Comparison of ENCODE assay signal across 16 mouse cellular contexts in genomic region chr8:57403640-57404180, GRCm38 (mm10). TPM values are rescaled to one million over a fixed set of nuclear protein-coding genes. Genes with fewer than 3 reads are reported as not detected.
A peak's percentile ranks its signal among the peaks of the same experiment; 100 is the strongest.
DNase-seq lines count a peak whose midpoint lies in the region; ATAC-seq and TF ChIP-seq lines count a peak whose summit lies in the region.
"Had no signal": no experiment of that assay in that cellular context is flagged by ENCODE, and none has a peak within 500 bp of the region (broad histone marks: within the 10 kb centered on the region; RNA-seq: fewer than 3 reads in every experiment).

No protein-coding gene starts in this region.

- no peak overlapping the region for H3K4me2 ChIP-seq in kidney, embryonic 15.5 days
- H3K4me2 ChIP-seq: embryonic facial prominence, embryonic 12.5 days had no signal

- H3K36me3 ChIP-seq in kidney, embryonic 15.5 days = no peaks in the 10 kb centered on the region
- no peaks in the 10 kb centered on the region for H3K36me3 ChIP-seq in ES-E14 (ENCODE audit: control insufficient read depth, insufficient read depth, low read length, poor library complexity, severe bottlenecking)
- H3K36me3 ChIP-seq: embryonic facial prominence, embryonic 12.5 days; midbrain, embryonic 10.5 days had no signal

- 82% methylated on average over 11 of the region's 11 CpGs for WGBS in kidney, embryonic 15.5 days

- H3K9me3 ChIP-seq in kidney, embryonic 15.5 days (replicated peaks) = no peaks in the 10 kb centered on the region
- no peaks in the 10 kb centered on the region for H3K9me3 ChIP-seq in ES-E14 (ENCODE audit: control insufficient read depth, insufficient read depth, low read depth, low read length)
- H3K9me3 ChIP-seq: embryonic facial prominence, embryonic 12.5 days; midbrain, embryonic 10.5 days had no signal

- H3K27me3 ChIP-seq in kidney, embryonic 15.5 days = no peaks in the 10 kb centered on the region; the same call in 1 of the 2 replicates

- intact Hi-C loops in gastrocnemius, adult 2 months (cut with DNase I) = no loop called here

- no peak for DNase-seq in gastrocnemius, adult 2 months
- DNase-seq in gastrocnemius, postnatal 25 days = no peak
- peak; percentile 9 to 55 for DNase-seq in kidney, postnatal 36 days
- peak; percentile 9 for DNase-seq in A20 (ENCODE audit: low read depth, low spot score)
- peak; percentile 90 for DNase-seq in ES-E14 (ENCODE audit: low read depth, low spot score)
- DNase-seq in frontal cortex, adult 2 months (ENCODE audit: extremely low spot score in 1 of 2, low spot score in 1 of 2) = no peak
- no peak for DNase-seq in layer of hippocampus, adult 9-11 months
- DNase-seq: cerebellum, adult 9-11 months had no signal

- no peak overlapping the region for H3K4me3 ChIP-seq in gastrocnemius, adult 2 months
- no peak overlapping the region for H3K4me3 ChIP-seq in kidney, embryonic 15.5 days (replicated peaks)
- H3K4me3 ChIP-seq in ES-E14 (ENCODE audit: insufficient read depth in 1 of 2, low read depth in 1 of 2, low read length in 2 of 2, poor library complexity in 1 of 2, severe bottlenecking in 1 of 2) = no peak overlapping the region
- H3K4me3 ChIP-seq: embryonic facial prominence, embryonic 12.5 days; midbrain, embryonic 10.5 days had no signal

- no peak overlapping the region for H3K27ac ChIP-seq in gastrocnemius, adult 2 months
- no peak overlapping the region for H3K27ac ChIP-seq in kidney, embryonic 15.5 days
- H3K27ac ChIP-seq in ES-E14 (ENCODE audit: insufficient read depth, low read depth, low read length, poor library complexity, severe bottlenecking) = no peak overlapping the region
- H3K27ac ChIP-seq: embryonic facial prominence, embryonic 12.5 days; midbrain, embryonic 10.5 days had no signal

- ATAC-seq in kidney, embryonic 15.5 days (replicated peaks; ENCODE audit: low FRiP score) = no peak
- ATAC-seq: activated CD4-positive, CD25-positive, alpha-beta regulatory T cell, adult 4 months had no signal

- 0 out of 2 replicates have a peak, but pooled peaks have one; percentile 9 for TF ChIP-seq CTCF in gastrocnemius, adult 2 months (IDR thresholded peaks at IDR 0.05)

- peaks cover 5% of the 10 kb centered on the region; the same call in 1 of the 2 replicates for H3K4me1 ChIP-seq in kidney, embryonic 15.5 days
- H3K4me1 ChIP-seq in ES-E14 (ENCODE audit: control insufficient read depth in 2 of 2, insufficient read depth in 2 of 2, low read length in 2 of 2, poor library complexity in 1 of 2) = no peaks in the 10 kb centered on the region; a peak in 1 of 4 replicates
- H3K4me1 ChIP-seq: embryonic facial prominence, embryonic 12.5 days had no signal

- in situ Hi-C loops in ES-E14 (cut with MboI; ENCODE audit: low sequenced_read_pairs in 2 of 2, unreplicated experiment in 2 of 2) = no loop called here

- H3K9ac ChIP-seq in kidney, embryonic 15.5 days = no peak overlapping the region
- H3K9ac ChIP-seq in ES-E14 (ENCODE audit: insufficient read depth, low read depth, low read length, poor library complexity, severe bottlenecking) = no peak overlapping the region
- H3K9ac ChIP-seq: embryonic facial prominence, embryonic 12.5 days had no signal

TF ChIP-seq in ES-E14, 5 proteins besides CTCF, POLR2A, EP300 and RAD21:
- TF ChIP-seq ZC3H11A (IDR thresholded peaks at IDR 0.05; ENCODE audit: borderline replicate concordance, low read depth, low read length) (0 out of 2 replicates have a peak, but pooled peaks have one; percentile 13), CHD2 (IDR thresholded peaks at IDR 0.05; ENCODE audit: low read depth, low read length) (no peak), MAFK (IDR thresholded peaks at IDR 0.05; ENCODE audit: insufficient read depth, low read depth, low read length) (no peak)

RNA-seq across cellular contexts. Expression of gene Scrg1, which starts 52.0 kb away (rescaled TPM):
- total RNA-seq in gastrocnemius, adult 2 months (2021) = not detected
- total RNA-seq in gastrocnemius, postnatal 25 days (2021) = not detected
- polyA plus RNA-seq in kidney, embryonic 15.5 days (2015; fragmentation: Nextera tagmentation; extraction: Ambion mirVana) = 0.39 TPM in 1 of 2 replicates, not detected in the other
- not detected in 2 replicates for total RNA-seq in ES-E14 (2012; rRNA removed)
- 78.7 and 95.9 TPM in 2 replicates for polyA plus RNA-seq in frontal cortex, adult 2 months (2012; rRNA removed)
- total RNA-seq: heart, adult 8-10 months; hematopoietic stem cell, adult 5-6 weeks; liver, adult 2 months had no signal
- polyA plus RNA-seq: activated CD4-positive, CD25-positive, alpha-beta regulatory T cell, adult 4 months; liver, adult 2 months; thymus, postnatal 0 days had no signal

Comparison
In these comparisons a context has a peak if more than half of its experiments do, and no peak if none do; other contexts are left out.
1. DNase-seq: peak in kidney, postnatal 36 days (2 of 2), A20 (single experiment) and ES-E14 (single experiment); none in gastrocnemius, adult 2 months (single experiment), gastrocnemius, postnatal 25 days (single experiment), frontal cortex, adult 2 months (0 of 2) and layer of hippocampus, adult 9-11 months (single experiment).